Mouse (Mus musculus): ENCODE measurements around the gene Olfr263.
"Not testable (repeated sequence)": the region's sequence is repeated elsewhere in the genome, so short reads cannot be mapped to it uniquely, and the experiment has no call there.

Olfr263 gene

DNA sequence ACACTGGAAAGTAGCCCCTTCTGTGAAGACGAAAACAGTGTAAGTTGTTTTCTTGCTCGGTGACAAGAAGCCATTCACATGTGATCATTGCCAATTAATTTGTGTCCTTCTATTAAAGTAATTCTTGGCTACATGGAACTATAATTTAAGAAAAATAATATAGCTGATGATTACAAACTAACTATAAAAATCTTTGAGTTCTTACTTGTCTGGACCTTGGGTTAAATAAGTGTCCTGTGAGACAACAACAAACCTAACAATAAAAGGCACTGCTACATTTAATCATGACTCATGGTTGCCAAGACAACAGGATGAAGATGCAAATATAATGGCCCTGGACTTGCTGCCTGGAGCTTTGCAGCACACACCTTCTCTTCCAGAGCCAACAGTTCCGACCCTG is at the start of gene Olfr263:
Gene Olfr263, plus strand, starts transcription at position 301 of the 400 bp plus-strand sequence.
- not testable (repeated sequence) for DNase-seq (ENCODE audit: low spot score in 2 of 2)

DNA sequence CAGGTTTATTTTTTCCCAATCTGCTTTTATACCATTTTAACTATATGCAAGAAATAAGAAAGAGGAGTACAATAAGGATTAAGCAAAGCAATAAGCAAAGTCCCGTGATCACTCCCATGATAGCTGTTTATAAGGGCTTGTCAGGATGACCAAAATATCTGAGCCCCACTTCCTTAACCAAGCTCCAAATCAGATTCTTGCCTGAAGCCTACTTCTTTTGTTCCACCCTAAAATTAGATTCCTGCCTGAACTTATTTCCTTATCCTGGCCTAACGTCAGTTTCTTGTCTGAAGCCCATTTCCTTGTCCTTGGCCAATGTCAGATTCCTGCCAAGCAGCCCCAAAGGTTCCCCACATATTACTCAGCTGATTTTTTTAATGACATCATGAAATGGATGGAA is 46.8 kb upstream of the Olfr263 start:
- no peak for DNase-seq (ENCODE audit: low spot score in 2 of 2)

DNA sequence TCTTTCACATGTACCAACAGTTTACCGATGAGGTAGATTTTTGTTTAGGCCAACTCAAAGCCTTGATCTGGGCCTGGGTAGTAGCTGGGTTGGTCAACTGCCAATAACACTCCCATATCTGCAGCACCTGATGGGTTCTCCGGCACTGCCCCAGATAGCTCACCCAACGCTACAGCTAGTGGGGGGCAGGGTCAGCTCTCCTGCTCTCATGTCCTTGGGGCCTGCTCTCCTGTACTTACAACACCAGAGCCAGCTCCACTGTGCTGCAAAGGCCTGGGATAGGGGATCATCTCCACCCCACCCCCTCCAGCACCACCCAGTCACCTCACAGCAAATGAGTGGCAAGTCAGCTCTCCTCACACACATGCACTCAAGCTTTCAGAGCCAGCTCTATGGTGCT is 19.7 kb upstream of the Olfr263 start:
- DNase-seq (ENCODE audit: low spot score in 2 of 2), result no peak

DNA sequence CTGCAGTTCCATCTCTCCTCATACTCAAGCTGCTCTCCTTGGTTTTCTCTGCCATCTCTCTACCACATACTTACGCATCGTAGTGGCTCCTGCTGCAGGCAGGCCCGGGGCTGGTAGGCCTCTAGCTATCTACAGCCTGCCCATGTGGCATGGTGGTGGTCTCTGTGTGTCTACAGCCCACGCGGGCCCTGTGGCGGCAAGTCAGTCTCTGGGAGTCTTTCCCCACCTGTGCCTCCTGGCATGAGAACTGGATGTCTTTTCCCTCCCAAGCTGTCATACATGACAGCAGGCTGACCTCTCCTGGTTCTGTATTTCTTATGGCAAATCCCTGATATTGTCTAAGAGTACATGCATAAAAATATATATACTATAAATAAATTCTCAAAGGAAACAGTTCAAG is 19.0 kb upstream of the Olfr263 start:
- no peak for DNase-seq (ENCODE audit: low spot score in 2 of 2)

DNA sequence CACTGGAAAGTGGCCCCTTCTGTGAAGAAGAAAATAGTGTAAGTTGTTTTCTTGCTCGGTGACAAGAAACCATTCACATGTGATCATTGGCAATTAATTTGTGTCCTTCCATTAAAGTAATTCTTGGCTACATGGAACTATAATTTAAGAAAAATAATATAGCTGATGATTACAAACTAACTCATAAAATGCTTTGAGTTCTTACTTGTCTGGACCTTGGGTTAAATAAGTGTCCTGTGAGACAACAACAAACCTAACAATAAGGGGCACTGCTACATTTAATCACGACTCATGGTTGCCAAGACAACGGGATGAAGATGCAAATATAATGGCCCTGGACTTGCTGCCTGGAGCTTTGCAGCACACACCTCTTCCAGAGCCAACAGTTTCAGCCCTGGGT is 18.3 kb upstream of the Olfr263 start, which contains the start of gene Olfr1369-ps1:
Gene Olfr1369-ps1, plus strand, starts transcription at position 301 of the 400 bp plus-strand sequence.
- not testable (repeated sequence) for DNase-seq (ENCODE audit: low spot score in 2 of 2)

DNA sequence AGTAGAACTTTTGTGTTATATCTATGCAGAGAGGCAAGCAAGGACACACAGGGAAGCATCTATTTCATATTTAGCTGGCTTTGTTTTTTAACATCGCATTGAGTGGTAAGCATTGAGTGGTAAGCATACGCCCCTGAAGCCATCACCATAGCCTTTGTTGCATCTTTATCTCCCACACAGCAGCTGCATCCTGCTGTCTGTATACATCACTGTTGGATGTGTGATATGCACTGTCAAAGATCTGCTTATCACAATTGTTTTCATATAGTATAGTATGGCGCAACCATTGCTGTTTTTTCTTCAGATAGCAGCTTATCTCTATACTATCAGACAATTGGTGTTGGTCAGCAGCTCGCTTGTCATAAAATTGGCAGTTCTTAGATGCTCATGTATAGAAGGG is 15.3 kb upstream of the Olfr263 start:
- DNase-seq (ENCODE audit: low spot score in 2 of 2), result no peak

DNA sequence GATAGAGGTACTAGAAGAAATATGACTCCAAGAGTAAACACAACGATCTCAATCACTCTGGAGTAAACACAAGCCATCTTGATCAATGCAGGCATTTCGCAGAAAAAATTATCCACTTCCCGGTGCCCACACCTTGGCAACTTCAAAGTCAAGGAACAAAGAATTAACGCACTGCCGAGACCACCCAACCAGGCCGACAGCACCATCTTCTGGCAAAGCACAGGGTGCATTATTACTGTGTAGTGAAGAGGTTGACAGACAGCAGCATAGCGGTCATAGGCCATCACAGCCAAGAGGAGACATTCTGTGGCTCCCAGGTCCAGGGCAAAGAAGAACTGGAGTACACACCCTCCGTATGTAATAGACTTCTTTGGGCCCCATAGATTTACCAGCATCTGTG is 13.0 kb downstream of the Olfr263 start:
- DNase-seq (ENCODE audit: low spot score in 2 of 2), result no peak

DNA sequence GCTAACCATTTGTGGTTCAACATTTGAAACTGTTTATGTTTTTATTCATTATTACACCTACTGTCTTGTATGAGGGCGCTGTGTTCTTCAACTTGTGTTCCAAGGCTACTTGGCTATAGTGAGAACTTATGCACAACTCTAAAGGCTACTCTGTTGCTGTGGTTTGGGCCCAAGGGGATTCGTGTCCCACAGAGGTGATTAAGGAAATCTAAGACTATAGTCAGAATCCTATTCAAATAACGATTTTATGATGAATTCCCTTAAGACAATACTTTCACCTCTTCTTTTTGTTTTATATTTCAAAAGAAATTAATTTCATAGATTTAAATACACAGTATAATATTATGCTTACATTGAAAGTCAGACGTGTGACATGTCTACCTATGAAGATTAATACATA is 16.3 kb downstream of the Olfr263 start, which contains the start of gene Olfr1368:
Gene Olfr1368, minus strand, starts transcription at position 101 of the 400 bp plus-strand sequence.
- no peak for DNase-seq (ENCODE audit: low spot score in 2 of 2)

DNA sequence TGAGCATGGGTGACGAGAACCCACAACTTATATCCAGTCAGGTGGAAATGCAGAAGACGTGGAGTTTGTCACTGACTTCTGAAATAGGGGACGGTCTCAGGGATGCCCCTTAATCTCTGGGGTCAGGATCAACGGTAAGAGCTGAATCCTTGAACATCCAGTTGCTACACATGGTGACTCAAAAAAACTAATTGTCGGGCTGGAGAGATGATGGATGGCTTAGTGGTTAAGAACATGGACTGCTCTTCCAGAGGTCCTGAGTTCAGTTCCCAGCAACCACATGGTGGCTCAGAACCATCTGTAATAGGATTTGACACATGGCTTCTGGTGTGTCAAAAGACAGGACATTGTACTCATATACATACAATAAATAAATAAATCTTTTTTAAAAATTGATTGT is 26.4 kb downstream of the Olfr263 start:
- no peak for DNase-seq (ENCODE audit: low spot score in 2 of 2)

DNA sequence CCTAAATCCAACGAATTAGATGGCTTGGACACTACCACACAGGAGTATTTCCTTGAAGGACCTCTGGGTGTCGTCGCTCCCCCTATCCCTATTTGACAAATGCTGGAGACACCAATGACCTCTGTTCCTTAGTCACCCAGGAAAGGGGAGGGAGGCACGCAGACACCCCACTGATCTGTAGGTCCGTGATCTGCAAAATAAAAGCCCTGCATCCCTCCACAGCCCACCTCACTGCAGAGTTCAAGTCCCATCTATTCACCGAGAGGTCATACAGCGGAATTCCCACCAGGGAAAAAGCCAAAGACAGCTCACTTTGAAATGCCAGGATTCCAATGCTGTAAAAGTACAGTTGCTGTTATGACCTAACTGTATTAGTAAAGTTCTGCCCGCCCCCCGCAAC is 28.6 kb downstream of the Olfr263 start:
- no peak for DNase-seq (ENCODE audit: low spot score in 2 of 2)

DNA sequence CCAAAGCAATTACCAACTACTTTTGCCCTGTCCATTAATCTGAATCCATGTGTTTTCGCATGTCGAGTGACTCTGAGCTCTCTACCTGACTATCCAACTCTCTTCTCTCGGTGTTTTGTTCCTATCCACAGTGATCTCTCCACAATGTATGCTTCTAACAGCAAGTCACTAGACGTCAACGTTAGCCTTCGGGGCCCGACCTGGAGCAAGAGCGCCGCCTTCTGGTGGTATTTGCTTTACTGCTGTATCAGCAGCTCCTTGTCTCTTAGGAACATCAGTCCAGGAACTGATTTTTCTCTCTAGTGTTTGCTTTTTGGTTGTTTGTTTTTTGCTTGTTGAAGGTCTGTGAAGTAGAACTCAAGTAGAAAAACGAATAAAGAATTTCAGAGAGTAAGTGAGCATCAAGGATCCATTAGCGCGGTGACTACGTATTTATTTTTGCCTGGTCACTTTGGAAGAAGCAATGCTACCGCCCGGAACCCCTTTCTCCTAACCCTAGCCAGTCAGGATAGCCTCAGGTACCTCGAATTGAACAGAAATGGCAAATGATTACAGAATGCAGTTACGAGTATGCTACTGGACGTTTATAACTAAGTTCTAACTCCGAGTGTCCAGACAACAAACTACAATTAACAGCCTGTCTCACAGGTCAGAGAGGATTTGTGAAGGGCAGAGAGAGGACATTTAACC is 29.5 kb downstream of the Olfr263 start:
- DNase-seq (ENCODE audit: low spot score in 2 of 2), result peak in 1 of 2 experiments; percentile 80

DNA sequence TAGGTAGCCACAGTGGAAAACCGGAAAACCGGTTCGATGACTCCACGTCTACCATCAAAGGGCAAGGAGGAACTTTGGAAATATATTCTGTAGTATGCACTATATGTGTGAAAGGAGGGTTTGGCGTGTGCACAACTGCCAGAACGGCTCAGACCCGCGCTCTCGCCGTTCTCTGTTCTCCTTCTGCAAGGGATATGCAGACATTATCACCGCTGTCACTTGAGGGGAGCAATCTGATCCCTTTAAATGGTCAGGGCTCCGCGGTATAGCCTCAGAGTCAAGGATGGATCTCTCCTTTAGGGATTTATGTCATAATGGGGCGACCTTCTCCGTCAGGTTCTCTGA is 30.0 kb downstream of the Olfr263 start:
- DNase-seq (ENCODE audit: low spot score in 2 of 2), result peak in 1 of 2 experiments; percentile 23

DNA sequence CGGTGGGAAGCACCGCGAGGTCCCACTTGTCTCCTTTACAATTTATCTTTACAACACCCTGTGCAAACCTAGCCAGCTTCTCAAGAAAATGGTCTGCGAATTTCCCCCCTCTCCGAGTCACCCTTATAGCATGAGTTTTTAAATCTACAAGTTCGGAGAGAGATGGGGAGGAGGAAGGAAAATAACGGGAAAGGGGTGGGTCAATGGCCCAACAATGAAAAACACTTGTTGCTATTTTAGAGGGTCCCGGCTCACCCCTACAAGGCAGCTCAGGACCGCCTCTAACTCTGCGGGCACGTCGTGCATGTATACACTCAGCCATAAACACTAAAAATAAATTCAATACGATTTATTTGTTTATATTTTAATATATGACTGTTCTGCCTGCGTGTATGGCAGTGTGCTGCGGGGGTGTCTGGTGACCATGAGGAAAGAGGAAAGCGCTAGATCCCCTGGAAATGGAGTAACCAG is 30.6 kb downstream of the Olfr263 start:
- DNase-seq (ENCODE audit: low spot score in 2 of 2), result peak in 1 of 2 experiments; percentile 17

DNA sequence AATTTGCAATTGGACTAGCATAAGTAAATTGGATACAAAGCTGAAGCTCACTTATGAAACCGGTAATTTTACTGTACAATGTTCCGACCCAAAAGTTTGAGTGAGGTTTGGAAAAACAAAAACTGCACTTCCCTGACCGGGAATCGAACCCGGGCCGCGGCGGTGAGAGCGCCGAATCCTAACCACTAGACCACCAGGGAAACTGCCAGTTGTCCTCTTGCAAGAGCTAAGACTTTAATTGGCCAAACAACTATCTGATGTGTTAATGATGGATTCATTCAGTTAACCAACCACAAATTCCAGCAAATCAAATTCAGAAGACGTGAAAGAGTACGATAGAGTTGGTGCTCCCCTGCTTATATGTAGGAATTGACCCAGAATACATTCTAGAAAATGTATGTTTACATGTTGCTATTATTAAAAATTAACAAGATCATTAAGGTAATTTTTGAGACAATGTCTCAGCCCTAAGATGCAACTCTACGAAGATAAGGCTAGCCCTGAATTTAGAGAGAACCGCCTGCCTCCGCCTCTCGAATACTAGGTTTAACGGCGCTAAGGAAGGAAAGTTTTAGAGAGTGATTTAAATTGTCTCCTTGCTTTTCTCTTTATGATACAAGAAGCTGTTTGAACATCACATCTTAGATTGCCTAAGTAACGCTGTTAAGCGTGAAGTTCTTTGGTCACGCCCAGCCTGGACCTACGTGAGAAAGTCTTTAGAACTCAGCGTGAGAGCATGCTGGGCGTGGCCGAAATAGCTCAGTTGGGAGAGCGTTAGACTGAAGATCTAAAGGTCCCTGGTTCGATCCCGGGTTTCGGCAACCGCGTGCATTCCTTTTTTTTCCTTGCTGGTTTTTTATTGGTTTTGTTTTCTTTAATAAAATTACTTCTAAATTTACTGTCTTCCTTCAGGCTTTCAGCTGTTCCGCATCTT is 31.5 kb downstream of the Olfr263 start:
- peak; percentile 74 to 89 for DNase-seq (ENCODE audit: low spot score in 2 of 2)

DNA sequence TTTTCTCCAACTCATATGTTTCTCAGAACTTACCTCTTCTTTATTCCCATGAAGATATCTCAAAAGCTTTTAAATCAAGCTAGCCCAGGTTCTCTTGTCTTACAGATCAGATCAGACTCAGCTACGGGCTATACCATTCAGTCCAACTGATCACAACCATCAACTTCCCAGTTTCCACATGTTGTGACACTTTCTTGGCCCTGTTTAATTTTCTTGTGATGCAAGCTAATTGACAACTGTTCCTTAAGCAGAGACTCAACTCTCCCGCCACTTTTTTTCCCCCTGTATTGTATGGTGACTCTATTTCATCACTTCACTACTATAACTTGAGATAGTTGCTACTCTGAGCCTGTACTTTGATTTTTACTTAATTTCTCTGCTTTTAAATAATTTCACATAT is 32.2 kb downstream of the Olfr263 start:
- DNase-seq (ENCODE audit: low spot score in 2 of 2), result no peak

DNA sequence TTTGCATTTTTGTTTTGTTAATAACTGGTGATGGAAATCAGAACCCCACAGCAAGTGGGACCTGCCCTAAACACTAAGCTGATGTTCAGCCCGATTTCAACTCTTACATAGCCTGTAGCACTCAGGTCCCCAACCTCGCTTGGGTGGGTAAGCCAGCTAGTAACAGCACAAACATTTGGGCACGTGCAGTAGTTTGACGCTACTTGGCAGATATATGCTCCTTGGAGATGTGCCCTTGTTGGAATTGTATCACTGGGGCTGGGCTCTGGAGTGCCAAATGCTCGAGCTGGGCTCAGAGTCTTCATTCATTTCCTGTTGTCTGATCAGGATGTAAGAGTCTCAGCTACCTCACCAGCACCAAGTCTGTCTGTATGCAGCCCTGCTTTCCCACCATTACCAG is 33.2 kb downstream of the Olfr263 start:
- DNase-seq (ENCODE audit: low spot score in 2 of 2), result no peak

DNA sequence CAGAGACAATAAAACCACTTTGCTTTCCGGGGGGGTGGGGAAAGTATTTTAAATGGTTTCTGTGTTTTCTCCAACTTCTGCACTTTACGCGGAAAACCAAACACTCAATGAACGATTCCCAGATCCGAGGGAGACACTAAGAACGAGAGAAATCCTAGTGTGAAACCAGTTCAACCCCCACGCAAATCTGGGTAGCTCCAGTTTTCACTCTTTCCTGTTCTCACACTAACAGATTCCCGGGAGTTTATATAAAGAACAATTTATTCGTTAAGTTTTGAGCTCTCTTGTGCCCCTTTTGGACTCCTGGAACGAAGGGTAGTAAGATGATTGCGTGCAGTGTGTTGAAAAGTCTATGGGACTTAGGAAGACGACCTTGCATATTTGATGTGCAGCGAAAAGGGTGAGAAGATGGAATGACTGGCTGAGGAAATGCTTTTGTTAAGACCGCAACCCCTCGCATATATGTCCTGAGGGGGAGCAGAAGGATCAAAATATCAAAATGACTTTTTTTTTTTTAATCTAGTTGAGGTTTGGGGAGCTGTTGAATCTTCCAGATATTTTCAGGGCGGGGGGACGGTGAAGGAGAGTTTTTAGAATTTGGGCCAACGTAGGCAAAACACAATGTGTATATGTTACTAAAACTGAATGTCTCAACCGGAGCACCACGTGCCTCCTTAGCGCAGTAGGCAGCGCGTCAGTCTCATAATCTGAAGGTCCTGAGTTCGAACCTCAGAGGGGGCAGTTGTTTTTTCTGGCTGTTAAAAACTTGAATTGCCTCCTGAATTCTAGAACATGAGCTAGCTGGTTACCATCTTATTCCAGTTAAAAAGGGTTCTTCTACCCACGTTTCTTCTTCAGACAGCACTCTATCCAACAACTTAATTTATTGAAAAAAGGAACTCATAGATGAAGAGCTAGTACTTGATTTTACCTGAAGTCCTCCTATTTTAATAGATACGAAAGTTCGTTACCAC is 37.8 kb downstream of the Olfr263 start:
- DNase-seq (ENCODE audit: low spot score in 2 of 2), result peak; percentile 47 to 77

DNA sequence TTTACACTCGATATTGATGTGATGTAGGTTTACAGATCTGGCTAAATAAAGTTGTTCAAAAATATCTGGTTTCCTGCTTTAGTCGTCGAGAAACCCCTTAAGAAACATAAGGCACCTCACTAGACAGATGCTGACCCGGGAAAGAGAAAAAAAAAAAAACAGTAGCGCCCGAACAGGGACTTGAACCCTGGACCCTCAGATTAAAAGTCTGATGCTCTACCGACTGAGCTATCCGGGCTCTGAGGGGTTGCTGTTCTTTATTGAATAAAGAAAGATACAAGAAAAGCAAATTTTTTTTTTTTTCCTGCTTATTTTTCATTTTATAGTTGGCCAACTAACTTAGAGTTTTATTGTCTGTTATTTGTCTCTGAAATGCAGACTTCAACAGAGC is 38.5 kb downstream of the Olfr263 start:
- no peak for DNase-seq (ENCODE audit: low spot score in 2 of 2)

DNA sequence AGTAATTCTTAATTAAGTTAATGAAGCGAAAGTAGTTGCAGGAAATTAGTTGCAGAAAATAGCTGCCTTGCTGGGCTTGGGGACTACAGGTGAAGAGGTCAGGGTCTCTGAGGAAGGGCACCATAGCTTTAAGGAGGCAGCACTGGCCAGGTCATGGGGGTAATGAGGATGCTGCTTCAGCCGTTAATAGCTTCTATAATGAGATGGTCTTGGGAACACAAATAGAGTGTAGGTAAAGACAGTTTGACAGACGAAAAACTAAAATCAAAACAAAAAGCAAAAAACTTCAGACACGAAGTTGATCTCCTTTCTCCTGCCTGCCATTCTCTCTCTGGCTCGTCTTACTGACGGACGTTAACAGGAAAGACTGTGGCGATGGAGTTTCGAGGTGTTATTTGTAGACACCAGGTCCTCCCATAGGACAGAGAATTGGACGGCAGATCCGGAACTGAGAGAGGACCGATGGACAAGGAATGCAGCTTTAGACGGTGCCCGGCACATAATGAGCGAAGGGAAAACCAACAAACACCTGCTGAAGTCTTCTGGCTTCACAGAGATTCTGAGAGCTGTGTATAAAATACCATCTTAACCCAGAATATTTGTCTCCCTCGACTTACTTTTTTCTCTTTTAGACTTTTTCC is 39.1 kb downstream of the Olfr263 start:
- no peak for DNase-seq (ENCODE audit: low spot score in 2 of 2)

DNA sequence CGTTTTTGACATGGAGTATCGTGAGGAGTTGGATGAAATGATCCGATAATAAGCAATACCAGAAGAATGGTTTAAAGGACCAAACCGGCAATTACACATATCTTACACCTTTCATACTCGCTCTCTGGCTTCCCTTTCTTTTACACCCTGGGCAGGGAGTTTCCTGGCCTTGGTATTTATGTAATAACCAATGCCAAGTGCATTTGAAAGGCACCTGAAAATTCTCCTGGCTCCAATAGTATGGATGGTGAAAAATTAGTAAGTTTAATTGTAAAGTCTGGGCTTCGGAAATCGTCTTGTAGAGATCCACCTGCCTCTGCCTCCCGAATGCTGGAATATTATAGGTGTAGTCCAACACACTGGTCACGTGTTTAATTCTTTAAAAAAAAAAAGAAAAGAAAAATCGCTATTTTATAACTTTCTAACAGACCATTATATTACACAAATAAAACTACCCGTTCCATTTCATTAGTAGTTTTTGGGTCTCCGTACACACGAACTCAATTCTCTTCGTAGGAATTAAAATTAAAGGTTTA is 39.8 kb downstream of the Olfr263 start:
- no peak for DNase-seq (ENCODE audit: low spot score in 2 of 2)

All from frontal cortex, postnatal 10 days (tissue).